Mouse (Mus musculus) lung, embryonic 16.5 days (tissue): ENCODE measurements around the gene Samd4. TPM values are rescaled to one million over a fixed set of nuclear protein-coding genes. Genes with fewer than 3 reads are reported as not detected.

ENCODE experiments used
- ATAC-seq: fragments of 200-750 bp; cut with Nextera tagmentation; 2 replicates; pipeline ENCODE4 v1.8.0; 2017; ENCODE audit warnings: low read depth, mild to moderate bottlenecking, moderate library complexity
- H3K27ac ChIP-seq: fragments of 300-500 bp; sonication (generic); 2 replicates; pipeline ENCODE4 v1.5.1; 2014; ENCODE audit warnings: mild to moderate bottlenecking, control low read depth, low read length
- H3K27me3 ChIP-seq: fragments of 300-500 bp; sonication (generic); 2 replicates; pipeline ENCODE4 v1.6.1; 2014; ENCODE audit warnings: low read depth, low read length, mixed read lengths; ENCODE audit not compliant: control insufficient read depth, insufficient read depth
- H3K36me3 ChIP-seq: fragments of 300-500 bp; sonication (generic); 2 replicates; pipeline ENCODE4 v1.6.1; 2014; ENCODE audit warnings: low read length; ENCODE audit not compliant: control insufficient read depth, insufficient read depth
- H3K4me1 ChIP-seq: fragments of 300-500 bp; sonication (generic); replicated peaks from 2 replicates; pipeline ENCODE4 v1.6.1; 2014; ENCODE audit warnings: low read length, mixed read lengths; ENCODE audit not compliant: control insufficient read depth, insufficient read depth
- H3K4me2 ChIP-seq: fragments of 300-500 bp; sonication (generic); 2 replicates; pipeline ENCODE4 v1.6.1; 2014; ENCODE audit warnings: low read depth, low read length, control low read depth
- H3K4me3 ChIP-seq: fragments of 300-500 bp; sonication (generic); 2 replicates; pipeline ENCODE4 v1.5.1; 2014; ENCODE audit warnings: mild to moderate bottlenecking, low read length, control low read depth
- H3K9ac ChIP-seq: fragments of 300-500 bp; sonication (generic); 2 replicates; pipeline ENCODE4 v1.6.1; 2014; ENCODE audit warnings: low read length, control low read depth
- H3K9me3 ChIP-seq: fragments of 300-500 bp; sonication (generic); 2 replicates; pipeline ENCODE4 v1.6.1; 2016; ENCODE audit warnings: low read length; ENCODE audit not compliant: control insufficient read depth
- WGBS: fragments of 180-500 bp; shearing (Covaris S2); extraction: QIAGEN DNeasy Blood & Tissue Kit; methylation state at CpG from one replicate; pipeline ENCODE4 v1.1.7; 2014; 5-methylcytosine and 5-hydroxymethylcytosine counted together
- polyA plus RNA-seq: library from polyadenylated mRNA; unstranded; fragments of >200 nt; fragmentation: Nextera tagmentation; extraction: Ambion mirVana; gene quantifications from 2 replicates; pipeline ENCODE4 v1.2.1, GENCODE M21; 2015

Samd4 gene
- polyA plus RNA-seq, 1 experiment from 2014 or later: 6.2 TPM

DNA sequence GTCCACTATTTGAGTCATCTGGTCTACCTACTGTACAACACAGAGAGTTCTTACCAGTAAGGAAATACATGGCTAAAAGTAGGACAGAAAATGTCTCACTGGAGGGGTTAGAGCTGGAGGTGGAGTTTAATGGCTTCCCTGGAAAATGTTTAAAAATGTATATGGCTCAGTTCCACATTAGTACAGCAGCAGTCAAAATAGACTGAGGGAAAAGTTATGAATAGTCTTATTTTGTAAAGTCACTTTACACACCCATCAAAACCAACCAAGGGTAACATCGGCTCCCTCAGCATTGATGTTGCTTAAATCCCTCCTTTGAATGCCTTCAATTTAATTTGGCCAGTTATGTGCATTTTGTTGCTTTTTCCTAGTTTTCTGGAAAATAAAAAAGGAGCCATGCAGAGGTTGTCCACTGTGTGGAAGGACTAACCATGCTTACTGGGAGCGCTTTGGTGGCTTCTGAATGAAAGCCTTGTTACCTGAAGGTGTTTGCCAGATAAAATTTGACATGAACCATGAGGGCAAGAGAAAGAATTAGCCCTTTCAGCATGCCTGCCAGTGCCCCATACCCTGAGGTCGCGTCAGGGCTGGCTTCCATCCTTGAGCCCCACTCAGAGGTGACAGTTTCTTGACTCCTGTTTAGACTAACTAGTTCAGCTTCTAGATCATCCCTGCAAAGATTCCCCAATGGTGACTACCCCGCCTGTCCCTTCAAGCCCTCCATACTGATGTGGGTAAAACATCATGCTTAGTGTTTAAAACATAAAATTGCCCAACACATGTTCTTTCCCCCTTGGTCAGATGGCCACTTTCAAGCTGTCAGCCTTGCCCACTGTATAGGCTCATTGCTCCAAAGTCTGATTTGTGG is 169.3 kb downstream of the Samd4 start:
- Histone ChIP-seq H3K4me3 (no peak overlapping the region), H3K27me3 (no peaks in the 10 kb centered on the region), H3K36me3 (no peaks in the 10 kb centered on the region), H3K27ac (no peak overlapping the region), H3K9me3 (no peaks in the 10 kb centered on the region), H3K4me1 (no peaks in the 10 kb centered on the region), H3K9ac (no peak overlapping the region), H3K4me2 (no peak overlapping the region)
- 81% methylated on average over 5 of the region's 5 CpGs for WGBS
- no peak for ATAC-seq

DNA sequence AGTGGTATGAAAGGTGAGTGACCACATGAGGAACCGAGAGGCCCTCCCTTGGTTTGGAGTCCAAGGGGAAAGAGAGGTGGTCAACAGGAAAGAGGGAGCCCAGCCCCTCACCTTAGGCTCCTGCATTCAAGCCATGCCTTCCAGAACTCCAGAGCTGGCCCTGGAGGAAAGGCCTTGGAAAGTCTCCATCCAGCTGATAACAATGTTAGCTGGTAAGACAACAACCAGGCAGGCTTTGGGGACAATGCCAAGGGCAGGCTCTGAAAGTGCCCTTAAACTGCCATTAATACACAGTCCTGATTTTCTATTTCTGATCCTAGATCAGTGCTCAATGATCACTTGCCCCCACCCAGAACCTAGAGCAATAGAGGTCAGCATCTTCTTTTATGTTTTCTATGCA is 170.4 kb downstream of the Samd4 start:
- Histone ChIP-seq H3K27ac (no peak overlapping the region), H3K9ac (no peak overlapping the region), H3K9me3 (no peaks in the 10 kb centered on the region), H3K4me2 (no peak overlapping the region), H3K4me1 (no peaks in the 10 kb centered on the region), H3K36me3 (no peaks in the 10 kb centered on the region), H3K27me3 (no peaks in the 10 kb centered on the region), H3K4me3 (no peak overlapping the region)
- 89% methylated on average over 1 of the region's 1 CpGs for WGBS
- no peak for ATAC-seq

GRCm38 (mm10) chr14:47053824-47054223 is 171.2 kb downstream of the Samd4 start:
- H3K36me3 ChIP-seq: no peaks in the 10 kb centered on the region

GRCm38 (mm10) chr14:47058969-47059368 is 176.3 kb downstream of the Samd4 start:
- Histone ChIP-seq H3K36me3 (no peaks in the 10 kb centered on the region), H3K9ac (no peak overlapping the region), H3K27ac (no peak overlapping the region), H3K9me3 (no peaks in the 10 kb centered on the region), H3K4me2 (no peak overlapping the region), H3K4me1 (no peaks in the 10 kb centered on the region), H3K27me3 (no peaks in the 10 kb centered on the region), H3K4me3 (no peak overlapping the region)
- WGBS: 84% methylated on average over 2 of the region's 2 CpGs
- no peak for ATAC-seq

More at GRCm38 (mm10) chr14:47053824-47054223, 171.2 kb downstream of the Samd4 start:
- H3K27me3 ChIP-seq: no peaks in the 10 kb centered on the region
- ATAC-seq: no peak
- no peak overlapping the region for H3K9ac ChIP-seq
- no peaks in the 10 kb centered on the region for H3K4me1 ChIP-seq
- 89% methylated on average over 5 of the region's 5 CpGs for whole genome bisulfite sequencing
- no peak overlapping the region for H3K4me3 ChIP-seq
- H3K4me2 ChIP-seq: no peak overlapping the region
- H3K27ac ChIP-seq: no peak overlapping the region
- H3K9me3 ChIP-seq: no peaks in the 10 kb centered on the region

DNA sequence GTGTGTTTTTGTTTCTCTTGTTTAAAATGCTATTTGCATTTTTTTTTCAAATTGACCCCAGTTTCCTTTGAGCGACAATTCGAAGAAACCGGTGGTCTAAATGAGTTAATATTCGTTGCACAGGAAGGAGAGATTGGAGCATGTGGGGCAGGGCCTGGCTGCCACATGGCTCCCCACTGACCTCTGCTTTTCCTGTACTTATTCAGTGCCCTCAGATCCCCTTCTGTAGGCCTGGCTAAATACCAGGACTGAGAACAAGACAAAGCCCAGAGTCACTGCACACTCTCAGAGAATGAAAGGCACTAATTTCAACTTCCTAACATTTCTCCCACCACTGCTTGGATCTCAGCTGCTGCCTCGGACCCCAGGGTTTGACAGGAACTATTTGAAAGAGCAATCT is 182.4 kb downstream of the Samd4 start:
- Histone ChIP-seq H3K4me1 (no peaks in the 10 kb centered on the region), H3K4me2 (no peak overlapping the region), H3K27ac (no peak overlapping the region), H3K27me3 (no peaks in the 10 kb centered on the region), H3K9me3 (no peaks in the 10 kb centered on the region), H3K36me3 (no peaks in the 10 kb centered on the region), H3K9ac (no peak overlapping the region), H3K4me3 (no peak overlapping the region)
- WGBS: 56% methylated on average over 5 of the region's 5 CpGs
- no peak for ATAC-seq

DNA sequence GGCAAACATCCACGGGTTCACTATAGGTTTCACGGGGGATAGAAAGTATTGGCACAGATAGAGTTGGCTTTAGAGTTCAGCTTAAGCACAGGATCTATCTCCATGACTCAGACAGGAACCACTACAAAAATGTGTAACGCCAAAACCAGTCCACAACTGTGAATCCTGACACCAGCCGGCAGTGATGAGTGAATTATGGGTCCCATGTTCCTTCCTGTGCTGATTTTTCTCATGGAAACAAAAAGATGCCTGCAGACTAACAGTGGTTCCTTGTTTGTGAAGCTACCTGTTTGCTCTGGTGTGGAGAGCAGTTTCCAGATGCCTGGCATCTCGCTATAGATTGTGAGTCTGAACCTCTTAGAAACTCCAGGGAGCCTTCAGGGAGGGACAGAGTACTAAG is 184.2 kb downstream of the Samd4 start:
- Histone ChIP-seq H3K27me3 (no peaks in the 10 kb centered on the region), H3K4me3 (no peak overlapping the region), H3K9ac (no peak overlapping the region), H3K36me3 (no peaks in the 10 kb centered on the region), H3K27ac (no peak overlapping the region), H3K9me3 (no peaks in the 10 kb centered on the region), H3K4me2 (no peak overlapping the region), H3K4me1 (no peaks in the 10 kb centered on the region)
- 75% methylated on average over 5 of the region's 5 CpGs for WGBS
- ATAC-seq: no peak

DNA sequence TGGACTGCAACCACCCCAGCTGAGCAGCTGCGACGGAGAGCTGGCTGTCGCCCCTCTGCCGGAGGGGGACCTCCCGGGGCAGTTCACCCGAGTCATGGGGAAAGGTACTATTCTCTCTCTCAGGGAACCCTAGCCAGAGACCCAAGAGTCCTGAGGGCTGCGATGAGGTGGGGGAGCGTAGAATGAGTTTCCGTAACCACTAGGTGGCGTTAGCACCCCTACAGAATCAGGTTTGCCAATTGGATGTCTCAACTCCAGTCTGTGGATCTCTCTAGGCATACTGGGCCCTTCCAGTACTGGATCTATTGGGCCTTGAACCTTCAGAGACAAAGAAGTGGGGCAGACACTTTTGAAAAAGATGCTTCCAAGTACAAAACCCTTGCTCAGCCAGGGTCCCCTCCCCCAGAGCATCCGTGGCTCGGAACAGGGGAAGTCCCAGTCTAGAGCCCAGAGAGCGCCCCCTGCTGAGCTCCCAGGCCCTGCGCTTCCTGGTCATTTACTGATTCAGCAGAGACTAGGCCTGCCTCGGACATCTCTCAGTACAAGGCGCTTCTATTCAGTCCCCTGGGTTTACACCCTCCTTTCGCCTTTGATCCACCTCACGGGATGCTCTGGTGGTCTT is 191.5 kb downstream of the Samd4 start:
- WGBS: 74% methylated on average over 18 of the region's 18 CpGs

GRCm38 (mm10) chr14:47075010-47075677 is 192.5 kb downstream of the Samd4 start:
- WGBS: 79% methylated on average over 14 of the region's 14 CpGs
- no peak for ATAC-seq
- Histone ChIP-seq H3K27me3 (no peaks in the 10 kb centered on the region), H3K9ac (no peak overlapping the region), H3K27ac (no peak overlapping the region), H3K9me3 (no peaks in the 10 kb centered on the region), H3K4me2 (no peak overlapping the region), H3K36me3 (no peaks in the 10 kb centered on the region), H3K4me3 (no peak overlapping the region), H3K4me1 (no peaks in the 10 kb centered on the region)

More for the DNA sequence above, 191.5 kb downstream of the Samd4 start:
- H3K27me3 ChIP-seq: no peaks in the 10 kb centered on the region
- H3K36me3 ChIP-seq: no peaks in the 10 kb centered on the region
- no peak for ATAC-seq
- H3K9ac ChIP-seq: no peak overlapping the region
- H3K4me3 ChIP-seq: no peak overlapping the region
- H3K9me3 ChIP-seq: no peaks in the 10 kb centered on the region
- H3K4me1 ChIP-seq: no peaks in the 10 kb centered on the region
- no peak overlapping the region for H3K4me2 ChIP-seq
- H3K27ac ChIP-seq: no peak overlapping the region

DNA sequence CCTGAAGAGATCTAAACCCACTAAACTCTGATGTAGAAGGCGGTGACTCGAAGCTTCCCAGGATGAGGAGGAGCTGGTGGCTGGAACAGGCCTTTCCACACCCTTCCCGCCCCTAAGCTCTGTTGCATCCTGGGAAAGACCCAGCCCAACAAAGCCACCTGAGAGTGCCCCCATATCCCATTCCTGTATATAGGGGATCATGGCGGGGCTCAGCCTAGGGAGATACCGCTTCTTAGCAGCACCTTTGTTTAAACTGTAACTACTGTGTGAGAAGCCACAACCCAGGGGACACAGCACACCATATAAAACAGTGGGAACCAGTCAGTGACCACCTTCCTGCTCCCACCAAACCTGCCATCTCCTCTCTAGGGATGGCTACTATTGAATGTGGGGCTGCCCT is 193.2 kb downstream of the Samd4 start:
- Histone ChIP-seq H3K4me2 (no peak overlapping the region), H3K36me3 (no peaks in the 10 kb centered on the region)
- WGBS: 88% methylated on average over 5 of the region's 5 CpGs

More for the DNA sequence above, 193.2 kb downstream of the Samd4 start:
- ATAC-seq: no peak
- no peak overlapping the region for H3K27ac ChIP-seq
- no peaks in the 10 kb centered on the region for H3K27me3 ChIP-seq
- no peak overlapping the region for H3K9ac ChIP-seq
- no peak overlapping the region for H3K4me3 ChIP-seq
- no peaks in the 10 kb centered on the region for H3K9me3 ChIP-seq
- H3K4me1 ChIP-seq: no peaks in the 10 kb centered on the region
